Mouse (Mus musculus) limb, embryonic 11.5 days (tissue): ENCODE data around the gene Pla2g4a. TPM values are rescaled to one million over a fixed set of nuclear protein-coding genes. Genes with fewer than 3 reads are reported as not detected.

Experiments used
- ATAC-seq: fragments of 200-750 bp; cut with Nextera tagmentation; 2 replicates; pipeline ENCODE4 v1.8.0; 2017; ENCODE audit warnings: low read depth; ENCODE audit not compliant: insufficient number of reproducible peaks, low FRiP score, low TSS enrichment
- DNase-seq: peaks from one replicate; pipeline ENCODE4 v3.0.0-alpha.2; 2015; ENCODE audit warnings: low spot score
- H3K27ac ChIP-seq: fragments of 300-500 bp; sonication (generic); replicated peaks from 2 replicates; pipeline ENCODE4 v1.5.1; 2014; ENCODE audit warnings: low read depth, mild to moderate bottlenecking, low read length
- H3K27me3 ChIP-seq: fragments of 300-500 bp; sonication (generic); 2 replicates; pipeline ENCODE4 v1.6.1; 2014; ENCODE audit warnings: mild to moderate bottlenecking, low read length, mixed read lengths; ENCODE audit not compliant: control insufficient read depth, insufficient read depth
- H3K36me3 ChIP-seq: fragments of 300-500 bp; sonication (generic); 2 replicates; pipeline ENCODE4 v1.6.1; 2014; ENCODE audit warnings: mild to moderate bottlenecking, low read length, moderate library complexity, mixed read lengths; ENCODE audit not compliant: control insufficient read depth, insufficient read depth
- H3K4me1 ChIP-seq: fragments of 300-500 bp; sonication (generic); 2 replicates; pipeline ENCODE4 v1.6.1; 2014; ENCODE audit warnings: low read length, mixed read lengths; ENCODE audit not compliant: control insufficient read depth, insufficient read depth
- H3K4me2 ChIP-seq: fragments of 300-500 bp; sonication (generic); 2 replicates; pipeline ENCODE4 v1.6.1; 2014; ENCODE audit warnings: low read depth, mild to moderate bottlenecking, moderate library complexity; ENCODE audit not compliant: severe bottlenecking
- H3K4me3 ChIP-seq: fragments of 300-500 bp; sonication (generic); 2 replicates; pipeline ENCODE4 v1.5.1; 2014; ENCODE audit warnings: low read depth, low read length
- H3K9ac ChIP-seq: fragments of 300-500 bp; sonication (generic); 2 replicates; pipeline ENCODE4 v1.6.1; 2014; ENCODE audit warnings: mild to moderate bottlenecking, low read length
- H3K9me3 ChIP-seq: fragments of 300-500 bp; sonication (generic); 2 replicates; pipeline ENCODE4 v1.6.1; 2016; ENCODE audit warnings: low read length; ENCODE audit not compliant: control insufficient read depth
- WGBS: fragments of 180-500 bp; shearing (Covaris S2); extraction: QIAGEN DNeasy Blood & Tissue Kit; methylation state at CpG from one replicate; pipeline ENCODE4 v1.1.7; 2014; 5-methylcytosine and 5-hydroxymethylcytosine counted together
- polyA plus RNA-seq: library from polyadenylated mRNA; unstranded; fragments of >200 nt; fragmentation: Nextera tagmentation; extraction: Ambion mirVana; gene quantifications from 2 replicates; pipeline ENCODE4 v1.2.1, GENCODE M21; 2014

Pla2g4a gene
- polyA plus RNA-seq, 1 experiment from 2014 or later = 10.0 TPM

DNA sequence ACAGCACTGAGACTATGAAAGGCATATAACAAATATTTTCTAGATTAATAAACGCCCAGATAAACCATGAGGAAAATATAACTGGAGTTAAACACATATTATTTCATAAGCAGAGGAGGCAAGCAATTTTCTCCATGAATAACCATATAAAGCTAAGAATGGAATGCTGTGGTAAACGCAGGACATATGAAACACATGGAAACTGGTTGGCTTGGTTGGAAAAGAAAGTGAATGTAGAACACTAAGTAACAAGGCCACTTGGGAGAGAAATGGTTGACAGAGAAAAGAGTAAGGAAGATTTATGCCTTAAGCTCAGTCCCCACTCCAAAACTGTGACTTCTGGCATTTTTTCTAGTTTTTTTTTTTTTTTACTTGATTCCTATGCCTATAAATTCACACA lies 127.2 kb downstream of the Pla2g4a start:
- H3K4me2 ChIP-seq = no peak overlapping the region
- 84% methylated on average over 2 of the region's 2 CpGs for WGBS
- H3K27me3 ChIP-seq = no peaks in the 10 kb centered on the region
- ATAC-seq (no peak), DNase-seq (no peak)
- no peaks in the 10 kb centered on the region for H3K36me3 ChIP-seq
- no peaks in the 10 kb centered on the region for H3K9me3 ChIP-seq
- no peak overlapping the region for H3K9ac ChIP-seq
- H3K27ac ChIP-seq = no peak overlapping the region
- H3K4me1 ChIP-seq = no peaks in the 10 kb centered on the region
- no peak overlapping the region for H3K4me3 ChIP-seq

- ATAC-seq = peak; percentile 77; the same call in 1 of the 2 replicates
- no peaks in the 10 kb centered on the region for H3K27me3 ChIP-seq
- H3K36me3 ChIP-seq = no peaks in the 10 kb centered on the region
- H3K4me1 ChIP-seq = no peaks in the 10 kb centered on the region
- H3K9ac ChIP-seq = no peak overlapping the region
- DNase-seq = peak; percentile 26
- no peak overlapping the region for H3K4me3 ChIP-seq
- 30% methylated on average over 2 of the region's 2 CpGs for WGBS
- no peak overlapping the region for H3K27ac ChIP-seq
- no peaks in the 10 kb centered on the region for H3K9me3 ChIP-seq
- no peak overlapping the region for H3K4me2 ChIP-seq
Measured at GRCm38 (mm10) chr1:149832952-149833351, 128.1 kb downstream of the Pla2g4a start.

- ATAC-seq (no peak), DNase-seq (no peak)
- H3K9ac ChIP-seq = no peak overlapping the region
- H3K27me3 ChIP-seq = no peaks in the 10 kb centered on the region
- no peaks in the 10 kb centered on the region for H3K9me3 ChIP-seq
- H3K4me1 ChIP-seq = no peaks in the 10 kb centered on the region
- H3K27ac ChIP-seq = no peak overlapping the region
- no peak overlapping the region for H3K4me3 ChIP-seq
- 91% methylated on average over 1 of the region's 1 CpGs for WGBS
- no peaks in the 10 kb centered on the region for H3K36me3 ChIP-seq
- no peak overlapping the region for H3K4me2 ChIP-seq
Measured at GRCm38 (mm10) chr1:149832514-149832913, 128.6 kb downstream of the Pla2g4a start.

DNA sequence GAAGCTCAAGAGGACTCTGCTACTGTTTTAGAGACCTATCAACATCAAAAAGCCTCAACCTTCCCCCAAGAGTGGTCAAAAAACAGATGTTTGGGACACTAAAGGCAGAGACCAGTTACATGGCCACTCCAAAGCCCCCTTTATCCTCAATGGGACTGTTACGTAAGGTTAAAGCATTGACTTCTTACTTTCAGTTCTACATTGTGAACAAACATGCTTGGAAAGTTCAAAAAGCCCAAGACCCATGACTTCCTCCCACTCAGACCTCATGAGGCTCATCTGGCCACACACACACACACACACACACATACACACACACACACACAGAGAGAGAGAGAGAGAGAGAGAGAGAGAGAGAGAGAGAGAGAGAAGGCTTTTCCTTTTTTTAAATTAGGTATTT lies 130.0 kb downstream of the Pla2g4a start:
- H3K36me3 ChIP-seq = no peaks in the 10 kb centered on the region
- ATAC-seq (no peak), DNase-seq (no peak)
- no peaks in the 10 kb centered on the region for H3K9me3 ChIP-seq
- H3K27me3 ChIP-seq = no peaks in the 10 kb centered on the region
- H3K4me1 ChIP-seq = no peaks in the 10 kb centered on the region
- H3K4me3 ChIP-seq = no peak overlapping the region
- H3K27ac ChIP-seq = no peak overlapping the region
- 92% methylated on average over 1 of the region's 1 CpGs for WGBS
- H3K4me2 ChIP-seq = no peak overlapping the region
- H3K9ac ChIP-seq = no peak overlapping the region

DNA sequence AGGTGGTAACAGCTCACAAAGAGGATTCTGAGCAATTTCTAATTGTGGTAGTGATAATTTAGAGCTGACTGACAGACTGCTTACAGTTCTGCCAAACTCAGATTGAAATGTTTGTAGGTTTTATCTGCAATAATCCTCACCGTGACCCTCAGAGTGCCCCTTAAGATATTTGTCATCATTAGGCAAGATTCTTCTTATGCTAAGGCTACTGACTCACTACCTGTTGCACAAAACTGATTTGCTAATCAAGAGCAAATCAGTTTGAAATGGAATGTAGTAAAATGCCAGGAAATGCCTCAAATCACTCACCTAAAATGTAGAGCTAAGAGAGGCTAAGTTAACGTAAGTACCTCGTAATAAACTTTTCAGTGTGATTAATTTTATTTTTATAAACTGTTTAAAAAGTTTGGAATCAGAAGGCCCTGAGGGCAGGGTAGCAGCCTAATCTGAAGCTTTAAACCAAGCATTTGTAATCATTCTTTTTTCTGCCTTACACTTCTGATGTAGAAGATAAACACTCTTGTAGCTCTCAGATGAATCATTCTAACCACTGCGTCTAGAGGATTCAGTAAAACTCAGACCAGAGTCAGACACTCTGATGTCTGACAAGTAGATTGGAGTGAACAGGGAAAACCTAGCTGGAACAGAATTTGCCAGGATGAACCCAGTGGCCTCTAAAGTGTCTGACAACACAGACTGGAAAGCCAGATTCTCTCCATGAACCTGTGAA lies 147.3 kb downstream of the Pla2g4a start:
- Histone ChIP-seq H3K9me3 (no peaks in the 10 kb centered on the region), H3K4me2 (no peak overlapping the region), H3K9ac (no peak overlapping the region), H3K27ac (no peak overlapping the region), H3K36me3 (no peaks in the 10 kb centered on the region), H3K4me1 (no peaks in the 10 kb centered on the region), H3K4me3 (no peak overlapping the region), H3K27me3 (no peaks in the 10 kb centered on the region)
- 68% methylated on average over 4 of the region's 4 CpGs for WGBS
- no peak for ATAC-seq
- DNase-seq = no peak

- no peak for ATAC-seq
- Histone ChIP-seq H3K9me3 (no peaks in the 10 kb centered on the region), H3K4me1 (no peaks in the 10 kb centered on the region), H3K36me3 (no peaks in the 10 kb centered on the region), H3K4me3 (no peak overlapping the region), H3K9ac (no peak overlapping the region), H3K27me3 (no peaks in the 10 kb centered on the region), H3K27ac (no peak overlapping the region), H3K4me2 (no peak overlapping the region)
- 93% methylated on average over 1 of the region's 1 CpGs for WGBS
- no peak for DNase-seq
Measured at GRCm38 (mm10) chr1:149809527-149809926, 151.6 kb downstream of the Pla2g4a start.

Other genes with a start within 250 kb of the Pla2g4a start
- gene Ptgs2, start 138.7 kb upstream of the Pla2g4a start, polyA plus RNA-seq = not detected in 2 replicates